Mouse (Mus musculus): ENCODE measurements around the gene Gfra1.

Gfra1 gene

GRCm38 (mm10) chr19:58254172-58254571 is 201.5 kb downstream of the Gfra1 start:
- no peak for DNase-seq (ENCODE audit: low spot score in 2 of 2)

GRCm38 (mm10) chr19:58251698-58252097 is 204.0 kb downstream of the Gfra1 start:
- no peak for DNase-seq (ENCODE audit: low spot score in 2 of 2)

GRCm38 (mm10) chr19:58251095-58251494 is 204.6 kb downstream of the Gfra1 start:
- DNase-seq (ENCODE audit: low spot score in 2 of 2), result no peak

- DNase-seq (ENCODE audit: low spot score in 2 of 2), result no peak
Observed at GRCm38 (mm10) chr19:58250237-58250636, 205.5 kb downstream of the Gfra1 start.

DNA sequence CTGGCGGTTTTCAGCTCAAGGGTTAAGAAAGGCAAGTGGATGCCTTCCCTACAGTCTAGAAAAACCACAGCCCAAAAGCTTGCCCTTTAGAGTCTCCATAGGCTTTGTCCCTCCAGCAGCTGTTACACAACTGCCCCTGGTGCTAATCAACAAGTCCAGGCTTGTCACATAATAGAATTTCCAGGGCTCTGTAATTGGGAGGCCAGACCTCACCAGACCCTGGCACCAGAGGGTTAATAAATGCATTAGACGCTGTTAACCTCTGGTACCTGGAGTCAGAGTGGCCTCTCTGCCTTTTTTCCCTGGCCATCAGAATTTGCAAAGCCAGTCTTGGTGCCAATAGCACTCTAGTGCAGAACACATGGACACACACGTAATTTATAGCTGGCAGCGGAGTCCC is 211.6 kb downstream of the Gfra1 start:
- no peak for DNase-seq (ENCODE audit: low spot score in 2 of 2)

DNA sequence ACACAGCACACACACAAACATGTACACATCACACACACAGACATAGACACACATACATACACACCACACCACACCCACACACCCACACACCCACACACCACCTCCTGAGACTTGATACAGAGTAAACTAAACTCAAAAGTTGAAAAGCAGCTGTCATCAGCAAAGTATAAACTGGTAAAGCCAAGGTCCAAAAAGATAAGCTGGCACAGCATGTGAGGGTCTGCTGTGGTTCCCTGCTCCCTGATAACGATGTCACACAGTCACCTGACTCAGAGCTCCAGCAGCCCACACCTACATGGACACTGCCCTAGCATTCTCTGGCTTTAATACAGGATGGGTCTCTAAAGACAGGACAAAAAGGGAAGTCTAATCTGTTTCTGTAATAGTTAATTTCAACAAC is 212.1 kb downstream of the Gfra1 start:
- no peak for DNase-seq (ENCODE audit: low spot score in 2 of 2)

DNA sequence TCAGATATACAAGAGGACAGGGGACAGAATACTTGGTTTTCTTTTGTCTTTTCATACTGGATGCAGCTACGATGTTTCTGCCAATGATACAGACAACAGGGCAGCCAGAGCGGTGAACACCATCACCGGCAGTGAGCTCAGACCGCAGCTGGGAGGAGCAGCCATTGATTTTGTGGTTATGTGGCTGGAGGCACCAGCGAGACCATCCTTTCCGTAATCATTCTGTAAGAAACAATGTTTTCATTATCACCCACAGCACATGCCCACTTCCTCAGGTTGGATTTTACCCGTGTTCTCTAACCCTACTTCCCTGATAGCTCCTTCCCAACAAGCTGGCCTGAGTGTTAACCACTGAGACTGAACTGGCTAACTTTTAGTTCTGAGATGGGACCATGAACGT is 217.4 kb downstream of the Gfra1 start:
- no peak for DNase-seq (ENCODE audit: low spot score in 2 of 2)

GRCm38 (mm10) chr19:58227725-58228124 is 228.0 kb downstream of the Gfra1 start:
- DNase-seq (ENCODE audit: low spot score in 2 of 2), result no peak

DNA sequence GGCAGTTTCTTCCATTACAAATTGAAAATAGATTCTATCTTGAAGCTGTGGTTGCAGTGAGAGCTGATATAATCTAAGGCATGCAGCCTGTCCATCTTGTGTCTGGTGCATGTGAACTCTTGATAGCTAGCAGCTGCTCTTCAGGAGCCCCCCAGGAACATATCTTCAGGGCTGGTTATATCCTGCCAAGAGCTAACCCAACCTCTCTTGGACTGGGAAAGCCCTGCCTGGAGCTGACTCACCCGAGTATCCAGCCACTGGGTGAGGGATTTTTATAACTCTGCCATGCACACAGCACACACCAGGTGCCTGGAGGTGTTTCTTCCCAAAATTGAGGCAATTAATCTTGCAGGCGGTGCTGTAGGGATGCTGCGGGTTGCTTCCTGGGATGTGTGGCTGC is 228.8 kb downstream of the Gfra1 start:
- DNase-seq (ENCODE audit: low spot score in 2 of 2), result no peak

DNA sequence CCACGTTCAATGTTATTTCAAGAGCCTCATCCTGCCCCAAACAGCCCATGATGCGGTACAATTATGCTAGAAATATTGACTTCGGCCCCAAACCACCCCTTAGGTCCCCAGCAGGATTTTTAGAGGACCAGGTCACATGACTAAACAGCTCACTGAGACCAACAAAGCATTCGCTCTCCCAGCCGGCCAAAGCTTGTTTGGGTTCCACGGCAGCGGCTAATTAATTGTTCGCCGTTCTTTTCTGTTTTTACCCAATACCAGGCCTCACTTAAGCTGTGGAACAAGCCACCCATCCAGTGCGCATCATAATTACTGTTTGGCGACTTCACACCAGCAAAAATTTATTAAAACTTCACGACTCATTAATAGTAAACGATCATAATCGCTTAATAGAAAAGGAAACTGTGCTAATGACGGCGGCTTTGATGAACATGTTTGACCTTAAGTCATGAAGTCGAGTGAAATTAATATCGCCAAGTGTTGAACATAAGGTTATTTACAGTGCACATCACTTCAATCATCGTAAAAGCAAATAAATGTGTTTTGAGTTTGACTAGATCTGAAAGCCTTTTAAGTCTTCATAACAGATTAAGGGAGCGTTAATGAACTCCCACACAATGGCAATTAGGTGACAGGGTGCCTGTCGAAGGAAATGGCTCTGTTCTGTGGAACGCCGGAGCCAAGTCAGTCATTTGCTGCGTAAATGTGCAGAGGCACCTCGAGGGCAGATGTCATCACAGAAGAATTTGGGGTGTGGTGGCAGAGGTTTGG is 235.5 kb downstream of the Gfra1 start:
- no peak for DNase-seq (ENCODE audit: low spot score in 2 of 2)

GRCm38 (mm10) chr19:58217591-58217990 is 238.1 kb downstream of the Gfra1 start:
- DNase-seq (ENCODE audit: low spot score in 2 of 2), result no peak

DNA sequence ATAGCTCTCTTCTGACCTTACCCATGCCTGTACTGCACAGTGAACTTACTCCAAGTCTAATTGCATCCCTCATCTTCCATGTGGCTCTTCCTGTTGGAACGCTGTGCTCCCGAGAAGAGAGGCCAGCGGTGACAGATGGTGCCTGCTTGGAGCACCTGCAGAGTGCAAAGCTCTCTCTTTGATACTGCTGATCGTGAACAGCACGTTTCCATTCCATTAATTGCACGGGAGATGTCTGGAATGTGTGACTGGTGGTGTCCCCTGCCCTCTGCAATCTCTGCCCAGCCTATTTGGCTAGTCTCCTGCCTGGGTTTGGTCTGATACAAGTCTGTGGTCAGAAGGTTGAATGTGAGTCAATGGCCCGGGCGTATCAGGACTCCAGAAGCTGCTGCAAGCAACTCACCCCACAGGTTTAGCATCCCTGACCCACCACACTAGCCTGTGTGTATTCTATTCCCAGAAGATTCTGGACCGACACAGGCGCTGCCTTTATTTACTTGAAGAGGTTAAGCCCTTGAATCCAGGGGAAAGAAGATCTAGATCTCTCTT is 249.1 kb downstream of the Gfra1 start:
- no peak for DNase-seq (ENCODE audit: low spot score in 2 of 2)

DNA sequence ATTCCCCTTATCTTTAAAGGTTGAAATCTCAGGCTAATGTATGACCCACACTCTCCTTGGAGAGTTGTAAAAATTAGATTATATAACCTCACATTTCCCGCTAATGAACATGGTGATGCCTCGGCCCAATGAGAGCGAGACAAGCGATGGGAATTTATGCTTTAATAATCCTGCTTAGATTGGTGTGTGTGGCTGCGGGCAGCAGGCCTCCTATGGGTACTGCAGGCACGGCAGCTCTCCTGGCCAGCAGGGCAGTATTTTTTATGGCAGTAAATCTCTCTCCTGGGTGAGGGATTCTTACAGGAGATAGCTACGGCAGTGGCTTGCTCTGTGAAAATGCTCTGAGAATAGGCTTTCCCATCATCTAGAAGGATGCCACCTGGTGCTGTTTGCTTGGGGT is 250.2 kb downstream of the Gfra1 start:
- no peak for DNase-seq (ENCODE audit: low spot score in 2 of 2)

DNA sequence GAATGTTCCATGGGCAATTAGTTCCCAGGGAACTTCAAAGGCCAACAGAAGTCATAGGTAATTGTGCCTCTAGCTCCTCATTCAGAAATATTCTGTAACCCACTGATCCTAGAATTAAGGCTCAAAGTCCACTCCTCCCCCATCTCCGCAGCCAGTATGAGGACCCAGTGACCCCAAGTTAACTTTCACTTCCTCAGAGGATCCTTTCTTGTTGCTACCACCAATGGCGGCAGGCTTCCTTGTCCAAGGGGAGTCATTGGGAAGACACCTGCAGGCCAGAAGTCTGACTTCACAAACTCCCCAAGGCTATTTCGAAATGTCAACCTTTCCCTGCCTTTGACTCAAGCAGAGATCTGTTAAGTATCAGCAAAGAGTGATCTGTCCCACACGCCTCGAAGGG is 253.1 kb downstream of the Gfra1 start:
- no peak for DNase-seq (ENCODE audit: low spot score in 2 of 2)

DNA sequence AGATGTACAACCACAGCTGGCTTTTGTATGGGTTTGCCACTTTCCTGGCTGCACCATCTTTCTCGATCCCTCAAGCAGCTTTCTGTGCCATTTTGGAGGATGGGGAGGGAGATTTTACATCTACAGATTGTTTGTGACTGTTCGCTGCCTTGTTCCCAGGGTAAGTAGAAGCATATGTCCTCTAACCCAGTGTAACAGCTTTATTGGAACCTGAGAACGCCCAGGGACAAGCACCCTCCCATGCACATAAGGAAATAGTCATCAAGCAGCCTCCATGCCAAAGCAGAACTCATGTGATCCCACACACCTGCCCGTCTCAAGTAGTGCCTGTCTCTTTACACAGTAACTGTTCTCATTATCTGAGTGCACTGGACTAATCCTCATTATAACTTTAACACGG is 256.0 kb downstream of the Gfra1 start:
- DNase-seq (ENCODE audit: low spot score in 2 of 2), result no peak

DNA sequence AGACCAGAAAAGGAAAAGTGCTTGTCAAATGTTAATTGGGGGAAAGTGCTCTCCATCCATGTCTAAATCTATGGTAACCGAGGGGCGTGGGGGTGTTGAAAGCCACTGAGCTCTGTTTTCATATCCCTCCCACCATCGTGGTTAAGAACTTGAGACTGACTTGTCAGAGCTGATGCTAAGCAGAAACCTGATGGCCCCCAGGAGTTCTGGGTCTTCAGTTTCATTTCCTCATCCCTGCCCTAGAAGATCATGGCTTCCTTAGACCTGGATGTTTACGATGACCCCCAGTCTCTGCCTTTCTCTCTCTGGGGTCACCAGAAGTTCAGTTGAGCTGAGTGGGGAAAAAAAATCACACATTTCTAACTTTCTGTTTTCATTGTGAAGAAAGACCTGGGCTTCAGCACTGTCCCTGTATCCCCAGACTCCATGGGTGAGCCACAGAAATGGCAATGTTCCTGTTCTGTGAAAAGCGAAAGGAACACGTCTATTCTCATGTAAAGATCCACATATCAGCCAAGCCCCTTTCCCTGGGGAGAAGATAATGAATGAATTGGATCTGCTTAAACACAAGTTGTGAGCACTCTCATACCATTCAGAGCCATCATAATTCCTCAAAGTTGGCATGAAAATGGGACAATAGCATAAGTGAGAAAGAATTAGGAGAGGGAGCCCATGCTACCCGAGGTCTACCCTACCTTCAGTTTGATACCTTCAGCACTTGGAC is 261.8 kb downstream of the Gfra1 start:
- DNase-seq (ENCODE audit: low spot score in 2 of 2), result no peak

DNA sequence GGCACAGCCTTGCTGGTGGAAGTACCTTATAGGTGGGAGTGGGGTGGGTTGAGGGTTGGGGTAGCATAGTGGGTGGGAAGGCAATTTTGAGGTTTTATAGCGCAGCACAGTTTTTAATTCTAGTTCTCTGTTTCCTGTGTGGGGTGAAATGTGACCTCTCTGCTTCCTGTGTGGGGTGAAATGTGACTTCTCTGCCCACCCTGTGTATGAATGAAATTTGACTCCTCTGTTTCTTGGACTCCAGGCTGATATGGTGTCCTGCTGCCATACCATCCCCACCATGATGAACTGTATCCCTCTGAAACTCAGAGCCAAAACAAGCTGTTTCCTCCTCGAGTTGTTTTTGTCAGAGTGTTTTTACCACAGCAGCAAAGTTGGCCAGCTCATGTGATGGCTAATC is 264.8 kb downstream of the Gfra1 start:
- no peak for DNase-seq (ENCODE audit: low spot score in 2 of 2)

- DNase-seq (ENCODE audit: low spot score in 2 of 2), result no peak
Observed at GRCm38 (mm10) chr19:58186558-58186957, 269.2 kb downstream of the Gfra1 start.
